Mouse (Mus musculus) testis, postnatal 14 days (tissue): ENCODE measurements around the gene Trp53rka.

Source experiments
- DNase-seq: peaks from one replicate; pipeline ENCODE4 v3.0.0; 2021; ENCODE audit warnings: low spot score

Gene Trp53rka

GRCm38 (mm10) chr2:165485826-165486225, 7.3 kb downstream of the Trp53rka start:
- DNase-seq = no peak

- no peak for DNase-seq
Observed at GRCm38 (mm10) chr2:165484152-165484551, 9.0 kb downstream of the Trp53rka start.

GRCm38 (mm10) chr2:165482003-165482402, 11.1 kb downstream of the Trp53rka start:
- no peak for DNase-seq

GRCm38 (mm10) chr2:165475850-165476249, 17.3 kb downstream of the Trp53rka start:
- DNase-seq = no peak

GRCm38 (mm10) chr2:165475412-165475811, 17.7 kb downstream of the Trp53rka start:
- no peak for DNase-seq

- DNase-seq = no peak
Observed at GRCm38 (mm10) chr2:165473003-165473402, 20.1 kb downstream of the Trp53rka start, which contains the start of gene Slc13a3. TSS of gene Slc13a3 (minus strand) at chr2:165473230.

- DNase-seq = no peak
Observed at GRCm38 (mm10) chr2:165471943-165472342, 21.2 kb downstream of the Trp53rka start.

- no peak for DNase-seq
Observed at GRCm38 (mm10) chr2:165470167-165470566, 23.0 kb downstream of the Trp53rka start.

GRCm38 (mm10) chr2:165467824-165468452, 25.2 kb downstream of the Trp53rka start:
- DNase-seq = no peak

GRCm38 (mm10) chr2:165459663-165460062, 33.5 kb downstream of the Trp53rka start:
- no peak for DNase-seq

GRCm38 (mm10) chr2:165458189-165458588, 34.9 kb downstream of the Trp53rka start:
- DNase-seq = no peak

GRCm38 (mm10) chr2:165456710-165457109, 36.4 kb downstream of the Trp53rka start:
- no peak for DNase-seq

GRCm38 (mm10) chr2:165452730-165453693, 40.1 kb downstream of the Trp53rka start:
- DNase-seq = no peak

GRCm38 (mm10) chr2:165448475-165448874, 44.6 kb downstream of the Trp53rka start:
- DNase-seq = no peak

GRCm38 (mm10) chr2:165444861-165445260, 48.3 kb downstream of the Trp53rka start:
- DNase-seq = no peak

GRCm38 (mm10) chr2:165442981-165443380, 50.1 kb downstream of the Trp53rka start:
- no peak for DNase-seq

GRCm38 (mm10) chr2:165441613-165442012, 51.5 kb downstream of the Trp53rka start:
- DNase-seq = no peak
